Mouse (Mus musculus) cortical plate, adult 2 months (tissue): ENCODE measurements around the gene Cox6a2.

Experiments
- CTCF ChIP-seq: fragments of 200-500 bp; IDR thresholded peaks from 2 replicates; pipeline ENCODE4 v1.5.1; 2011; ENCODE audit warnings: mild to moderate bottlenecking, control low read depth, low read length; ENCODE audit not compliant: insufficient read depth; ENCODE audit errors: extremely low read depth
- POLR2A ChIP-seq: fragments of 200-500 bp; IDR thresholded peaks from 2 replicates; pipeline ENCODE4 v1.6.1; 2011; ENCODE audit warnings: mild to moderate bottlenecking, low read length, control low read depth; ENCODE audit not compliant: insufficient read depth; ENCODE audit errors: extremely low read depth

DNA sequence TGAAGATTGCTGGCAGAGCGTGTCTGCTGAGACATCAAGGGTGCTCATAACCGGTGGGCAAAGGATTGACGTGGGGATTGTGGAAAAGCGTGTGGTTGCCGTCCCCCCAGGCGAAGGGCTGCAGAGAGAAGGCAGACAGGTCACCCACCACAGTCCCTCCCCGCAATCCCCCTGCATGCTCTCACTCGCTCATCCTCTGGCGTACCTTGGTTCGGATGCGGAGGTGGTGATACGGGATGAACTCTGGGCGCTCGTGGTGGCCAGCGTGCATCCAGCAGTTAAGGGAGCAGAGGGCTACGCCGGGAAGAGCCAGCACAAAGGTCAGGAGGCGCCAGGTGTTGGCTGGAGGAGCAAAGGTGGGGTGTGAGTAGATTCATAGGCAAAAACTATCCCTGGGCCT lies 492 bp downstream of the Cox6a2 start:
- TF ChIP-seq CTCF (no peak), POLR2A (no peak)
